Mouse (Mus musculus): ENCODE data around the gene Edc3. TPM values are rescaled to one million over a fixed set of nuclear protein-coding genes. Genes with fewer than 3 reads are reported as not detected.
A peak's percentile ranks its signal among the peaks of the same experiment; 100 is the strongest.

Edc3 gene
- polyA plus RNA-seq, 1 experiment from 2014 or later: 25.3 TPM

- TF ChIP-seq EP300 (IDR thresholded peaks at IDR 0.05) (no peak), CTCF (IDR thresholded peaks at IDR 0.05) (no peak)
- H3K36me3 ChIP-seq (ENCODE audit: insufficient read depth, low read length): no peaks in the 10 kb centered on the region
- H3K4me3 ChIP-seq (ENCODE audit: low read depth, low read length): no peak overlapping the region
- H3K27me3 ChIP-seq (replicated peaks; ENCODE audit: insufficient read depth, low read length): no peaks in the 10 kb centered on the region
- no peak overlapping the region for H3K9ac ChIP-seq (replicated peaks; ENCODE audit: low read depth)
- H3K4me1 ChIP-seq (ENCODE audit: insufficient read depth, low read depth, low read length): no peaks in the 10 kb centered on the region
- H3K9me3 ChIP-seq (ENCODE audit: low read length): no peaks in the 10 kb centered on the region
- peak; percentile 32 for DNase-seq (ENCODE audit: low spot score)
- 56% methylated on average over 3 of the region's 3 CpGs for WGBS
- H3K4me2 ChIP-seq (replicated peaks; ENCODE audit: low read depth, low read length): no peak overlapping the region
- peak; percentile 35 for ATAC-seq
- no peak overlapping the region for H3K27ac ChIP-seq (ENCODE audit: low read length)
Observed at GRCm38 (mm10) chr9:57773754-57774153, 65.4 kb downstream of the Edc3 start.

- no peak overlapping the region for H3K4me3 ChIP-seq (ENCODE audit: low read depth, low read length)
- no peaks in the 10 kb centered on the region for H3K36me3 ChIP-seq (ENCODE audit: insufficient read depth, low read length)
- no peak overlapping the region for H3K4me2 ChIP-seq (replicated peaks; ENCODE audit: low read depth, low read length)
- no peaks in the 10 kb centered on the region for H3K27me3 ChIP-seq (replicated peaks; ENCODE audit: insufficient read depth, low read length)
- ATAC-seq (peak; percentile 56), DNase-seq (ENCODE audit: low spot score) (peak; percentile 70)
- H3K27ac ChIP-seq (ENCODE audit: low read length): no peak overlapping the region
- H3K9me3 ChIP-seq (ENCODE audit: low read length): no peaks in the 10 kb centered on the region
- H3K4me1 ChIP-seq (ENCODE audit: insufficient read depth, low read depth, low read length): no peaks in the 10 kb centered on the region
- 3% methylated on average over 1 of the region's 1 CpGs for WGBS
- TF ChIP-seq EP300 (IDR thresholded peaks at IDR 0.05) (no peak), CTCF (IDR thresholded peaks at IDR 0.05) (peak; percentile 69)
- no peak overlapping the region for H3K9ac ChIP-seq (replicated peaks; ENCODE audit: low read depth)
Observed at GRCm38 (mm10) chr9:57774168-57774567, 65.8 kb downstream of the Edc3 start.

- no peaks in the 10 kb centered on the region for H3K27me3 ChIP-seq (replicated peaks; ENCODE audit: insufficient read depth, low read length)
- WGBS: 77% methylated on average over 5 of the region's 5 CpGs
Observed at GRCm38 (mm10) chr9:57775026-57775425, 66.7 kb downstream of the Edc3 start.

GRCm38 (mm10) chr9:57775736-57776135 is 67.4 kb downstream of the Edc3 start:
- TF ChIP-seq EP300 (IDR thresholded peaks at IDR 0.05): no peak
- no peak for TF ChIP-seq CTCF (IDR thresholded peaks at IDR 0.05)
- Histone ChIP-seq H3K9ac (replicated peaks; ENCODE audit: low read depth) (no peak overlapping the region), H3K36me3 (ENCODE audit: insufficient read depth, low read length) (no peaks in the 10 kb centered on the region), H3K4me3 (ENCODE audit: low read depth, low read length) (no peak overlapping the region), H3K27ac (ENCODE audit: low read length) (no peak overlapping the region), H3K4me2 (replicated peaks; ENCODE audit: low read depth, low read length) (no peak overlapping the region), H3K9me3 (ENCODE audit: low read length) (no peaks in the 10 kb centered on the region), H3K27me3 (replicated peaks; ENCODE audit: insufficient read depth, low read length) (no peaks in the 10 kb centered on the region), H3K4me1 (ENCODE audit: insufficient read depth, low read depth, low read length) (no peaks in the 10 kb centered on the region)
- WGBS: 72% methylated on average over 4 of the region's 4 CpGs
- no peak for DNase-seq (ENCODE audit: low spot score)
- ATAC-seq: no peak

More at GRCm38 (mm10) chr9:57775026-57775425, 66.7 kb downstream of the Edc3 start:
- Histone ChIP-seq H3K9me3 (ENCODE audit: low read length) (no peaks in the 10 kb centered on the region), H3K4me1 (ENCODE audit: insufficient read depth, low read depth, low read length) (no peaks in the 10 kb centered on the region), H3K9ac (replicated peaks; ENCODE audit: low read depth) (no peak overlapping the region), H3K4me2 (replicated peaks; ENCODE audit: low read depth, low read length) (no peak overlapping the region), H3K27ac (ENCODE audit: low read length) (no peak overlapping the region), H3K36me3 (ENCODE audit: insufficient read depth, low read length) (no peaks in the 10 kb centered on the region), H3K4me3 (ENCODE audit: low read depth, low read length) (no peak overlapping the region)
- DNase-seq (ENCODE audit: low spot score) (no peak), ATAC-seq (no peak)
- TF ChIP-seq EP300 (IDR thresholded peaks at IDR 0.05) (no peak), CTCF (IDR thresholded peaks at IDR 0.05) (no peak)

GRCm38 (mm10) chr9:57782656-57783055 is 74.3 kb downstream of the Edc3 start:
- TF ChIP-seq EP300 (IDR thresholded peaks at IDR 0.05) (no peak), CTCF (IDR thresholded peaks at IDR 0.05) (no peak)
- ATAC-seq (no peak), DNase-seq (ENCODE audit: low spot score) (no peak)
- 81% methylated on average over 3 of the region's 3 CpGs for WGBS
- Histone ChIP-seq H3K27me3 (replicated peaks; ENCODE audit: insufficient read depth, low read length) (no peaks in the 10 kb centered on the region), H3K4me1 (ENCODE audit: insufficient read depth, low read depth, low read length) (no peaks in the 10 kb centered on the region), H3K27ac (ENCODE audit: low read length) (no peak overlapping the region), H3K9ac (replicated peaks; ENCODE audit: low read depth) (no peak overlapping the region), H3K9me3 (ENCODE audit: low read length) (no peaks in the 10 kb centered on the region), H3K36me3 (ENCODE audit: insufficient read depth, low read length) (no peaks in the 10 kb centered on the region), H3K4me2 (replicated peaks; ENCODE audit: low read depth, low read length) (no peak overlapping the region), H3K4me3 (ENCODE audit: low read depth, low read length) (no peak overlapping the region)

- H3K9me3 ChIP-seq (ENCODE audit: low read length): no peaks in the 10 kb centered on the region
- 0 out of 2 replicates have a peak, but pooled peaks cover 5% of the 10 kb centered on the region for H3K36me3 ChIP-seq (ENCODE audit: insufficient read depth, low read length)
- no peak overlapping the region for H3K27ac ChIP-seq (ENCODE audit: low read length)
- no peak overlapping the region for H3K9ac ChIP-seq (replicated peaks; ENCODE audit: low read depth)
- ATAC-seq (no peak), DNase-seq (ENCODE audit: low spot score) (no peak)
- H3K27me3 ChIP-seq (replicated peaks; ENCODE audit: insufficient read depth, low read length): no peaks in the 10 kb centered on the region
- 74% methylated on average over 3 of the region's 3 CpGs for WGBS
- no peaks in the 10 kb centered on the region for H3K4me1 ChIP-seq (ENCODE audit: insufficient read depth, low read depth, low read length)
- no peak overlapping the region for H3K4me3 ChIP-seq (ENCODE audit: low read depth, low read length)
- TF ChIP-seq EP300 (IDR thresholded peaks at IDR 0.05) (no peak), CTCF (IDR thresholded peaks at IDR 0.05) (no peak)
- H3K4me2 ChIP-seq (replicated peaks; ENCODE audit: low read depth, low read length): no peak overlapping the region
Observed at GRCm38 (mm10) chr9:57789733-57790132, 81.4 kb downstream of the Edc3 start.

GRCm38 (mm10) chr9:57797456-57797855 is 89.1 kb downstream of the Edc3 start:
- TF ChIP-seq CTCF (IDR thresholded peaks at IDR 0.05): no peak
- no peak for TF ChIP-seq EP300 (IDR thresholded peaks at IDR 0.05)
- 88% methylated on average over 8 of the region's 8 CpGs for WGBS
- H3K27ac ChIP-seq (ENCODE audit: low read length): no peak overlapping the region
- H3K9me3 ChIP-seq (ENCODE audit: low read length): no peaks in the 10 kb centered on the region
- no peak for DNase-seq (ENCODE audit: low spot score)
- no peaks in the 10 kb centered on the region for H3K27me3 ChIP-seq (replicated peaks; ENCODE audit: insufficient read depth, low read length)
- H3K4me2 ChIP-seq (replicated peaks; ENCODE audit: low read depth, low read length): no peak overlapping the region
- H3K4me1 ChIP-seq (ENCODE audit: insufficient read depth, low read depth, low read length): no peaks in the 10 kb centered on the region; the same call in 1 of the 2 replicates
- peaks cover 14% of the 10 kb centered on the region for H3K36me3 ChIP-seq (ENCODE audit: insufficient read depth, low read length)
- H3K9ac ChIP-seq (replicated peaks; ENCODE audit: low read depth): no peak overlapping the region
- H3K4me3 ChIP-seq (ENCODE audit: low read depth, low read length): no peak overlapping the region
- ATAC-seq: no peak
